Mouse (Mus musculus): ENCODE results near the gene BC030867.

The BC030867 gene

DNA sequence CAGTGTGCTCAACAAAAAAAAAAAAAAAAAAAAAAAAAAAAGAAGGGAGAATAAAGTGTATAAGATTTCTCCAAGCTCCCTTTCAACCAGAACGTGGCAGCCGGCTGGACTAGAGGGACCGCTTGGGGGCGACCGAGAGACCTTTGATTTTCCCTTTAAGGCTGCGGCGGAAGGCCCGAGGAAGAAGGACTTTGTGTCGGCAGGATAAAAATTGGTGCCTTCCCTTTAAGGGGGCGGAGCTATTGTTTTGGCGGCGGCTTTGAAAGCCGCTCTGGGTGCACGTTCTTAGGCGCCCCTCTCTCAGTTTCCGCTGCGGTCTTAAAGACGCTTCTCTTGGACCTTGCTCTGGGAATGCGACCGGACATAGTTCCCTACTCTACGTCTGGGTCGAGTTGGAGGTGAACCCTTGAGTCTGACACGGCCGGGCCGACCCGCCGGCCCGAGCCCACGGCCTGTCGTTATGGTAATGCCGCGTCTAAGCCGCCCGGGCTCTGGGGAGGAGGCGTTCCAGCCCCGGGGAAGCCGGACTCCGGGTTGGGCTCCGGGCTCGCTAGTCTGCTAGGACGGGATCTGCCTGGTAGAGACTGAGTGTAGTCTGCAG, at the start of gene BC030867:
Gene BC030867, plus strand, starts transcription at position 253 of the 601 bp plus-strand sequence.
- DNase-seq (ENCODE audit: low spot score in 2 of 2), result peak; percentile 98

DNA sequence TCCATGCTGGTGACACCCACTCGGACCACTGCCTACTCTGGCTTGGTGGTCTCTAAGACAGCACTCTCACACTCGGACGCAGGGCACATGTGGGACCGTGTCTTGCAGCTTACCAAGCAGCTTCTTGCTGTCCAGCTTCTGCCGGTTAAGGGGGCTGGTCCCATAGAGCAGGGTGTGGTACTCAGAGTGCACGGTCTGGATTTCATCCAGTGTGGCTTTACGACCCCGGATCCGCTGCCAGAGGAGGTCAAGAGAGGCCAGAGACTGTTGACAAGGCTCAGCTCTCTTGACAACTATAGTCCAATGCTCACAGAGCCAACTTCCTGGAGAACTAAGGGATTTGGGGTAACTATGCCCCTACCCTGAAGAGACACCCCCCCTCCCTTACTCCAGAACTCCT, 48.8 kb upstream of the BC030867 start:
- no peak for DNase-seq (ENCODE audit: low spot score in 2 of 2)

DNA sequence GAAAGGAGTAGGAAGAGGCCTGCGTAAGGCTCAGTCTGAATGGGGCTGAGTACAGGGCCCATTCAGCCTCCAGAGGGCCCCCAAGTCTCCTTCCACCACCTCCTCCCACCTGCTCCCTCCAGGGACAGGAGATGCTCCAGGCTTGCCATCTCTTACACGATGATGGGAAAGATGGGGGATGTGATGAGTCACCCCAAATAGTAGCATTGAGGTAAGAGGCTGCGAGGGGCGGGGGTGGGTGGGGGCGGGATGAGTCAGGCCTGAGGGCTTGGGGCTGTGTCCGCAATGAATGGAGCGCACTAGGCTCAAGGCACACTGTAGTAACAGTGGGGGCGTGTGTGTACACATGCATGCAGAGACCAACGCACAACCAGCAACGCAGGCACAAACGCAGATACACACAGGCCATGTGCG, 47.3 kb upstream of the BC030867 start:
- DNase-seq (ENCODE audit: low spot score in 2 of 2), result no peak

DNA sequence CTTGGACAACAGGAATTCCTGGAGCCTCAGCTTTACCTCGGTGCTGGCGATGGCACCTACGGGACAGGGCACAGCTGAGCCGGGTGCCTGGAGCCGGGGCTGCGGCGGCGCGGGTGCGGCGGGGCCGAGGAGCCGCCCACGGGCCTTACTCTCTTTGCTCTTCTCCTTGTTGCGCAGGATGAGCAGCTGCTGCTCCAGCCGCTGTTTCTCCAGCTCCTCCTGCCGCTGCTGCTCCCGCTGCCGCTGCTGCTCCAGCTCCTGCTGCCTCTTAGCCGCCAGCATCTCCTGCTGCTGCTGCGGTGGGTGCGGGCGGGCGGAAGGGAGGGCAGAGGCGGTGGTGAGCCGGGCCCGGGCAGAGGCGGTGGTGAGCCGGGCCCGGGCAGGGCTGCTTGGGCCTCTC, 42.2 kb upstream of the BC030867 start:
- no peak for DNase-seq (ENCODE audit: low spot score in 2 of 2)

DNA sequence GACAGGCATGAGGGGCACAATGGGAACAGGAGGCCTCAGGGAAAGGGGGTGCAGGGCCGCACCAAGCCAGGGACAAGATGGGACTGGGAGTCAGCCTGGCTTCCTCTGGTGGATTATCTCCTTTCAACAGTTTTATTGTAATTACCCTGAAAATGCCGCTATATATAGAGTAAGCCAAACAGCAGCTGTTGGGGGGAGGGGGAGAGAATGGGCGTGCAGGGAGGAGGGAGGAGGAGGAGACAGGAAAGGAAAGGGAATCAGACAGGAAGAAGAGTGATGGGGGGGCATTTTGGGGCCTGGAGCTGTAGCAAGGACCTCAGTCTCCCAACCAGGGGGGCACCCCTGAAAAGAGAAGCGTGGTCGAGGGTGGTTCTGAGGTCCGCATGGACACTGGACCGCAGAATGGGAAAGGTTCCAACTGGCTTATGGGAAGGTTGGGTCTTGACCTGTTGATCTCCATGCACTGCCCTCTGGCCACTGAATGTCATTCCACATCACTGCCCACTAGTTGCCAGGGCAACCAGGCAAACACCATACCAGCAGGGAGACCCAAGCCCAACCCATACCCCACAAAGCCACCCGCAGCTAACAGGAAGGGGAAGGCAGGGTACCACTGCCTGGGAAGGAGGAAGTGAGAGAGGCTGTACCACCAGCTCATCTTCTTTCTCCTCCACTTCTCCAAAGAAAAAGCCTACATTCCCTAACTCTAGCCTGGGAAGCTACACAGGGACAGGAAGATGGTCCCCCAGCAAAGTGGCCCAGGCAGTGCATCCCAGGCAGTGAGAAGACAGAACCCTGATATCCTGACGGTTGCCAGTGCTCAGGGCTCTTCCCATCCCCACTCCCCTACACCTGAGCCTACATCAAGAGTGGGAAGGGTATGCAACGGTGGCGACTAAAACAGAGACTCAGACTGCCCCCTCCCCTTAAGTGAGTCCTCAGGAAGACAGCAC, 40.6 kb upstream of the BC030867 start:
- DNase-seq (ENCODE audit: low spot score in 2 of 2), result no peak

DNA sequence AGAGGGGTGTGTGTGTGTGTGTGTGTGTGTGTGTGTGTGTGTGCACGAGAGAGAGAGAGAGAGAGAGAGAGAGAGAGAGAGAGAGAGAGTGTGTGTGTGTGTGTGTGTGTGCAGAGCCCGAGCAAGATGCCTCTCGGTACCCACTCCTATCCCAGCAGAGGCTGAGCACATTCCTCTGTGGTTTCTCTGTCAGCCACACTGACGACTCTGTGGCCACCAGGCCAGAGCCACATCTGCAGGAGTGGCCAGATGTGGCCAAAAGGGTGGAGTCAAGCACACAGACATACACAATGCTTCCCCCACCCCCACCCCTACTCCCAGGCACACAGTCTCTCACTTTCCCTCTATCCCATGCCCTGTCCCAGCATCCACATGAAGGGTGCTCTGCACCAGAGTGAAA, 39.8 kb upstream of the BC030867 start:
- no peak for DNase-seq (ENCODE audit: low spot score in 2 of 2)

DNA sequence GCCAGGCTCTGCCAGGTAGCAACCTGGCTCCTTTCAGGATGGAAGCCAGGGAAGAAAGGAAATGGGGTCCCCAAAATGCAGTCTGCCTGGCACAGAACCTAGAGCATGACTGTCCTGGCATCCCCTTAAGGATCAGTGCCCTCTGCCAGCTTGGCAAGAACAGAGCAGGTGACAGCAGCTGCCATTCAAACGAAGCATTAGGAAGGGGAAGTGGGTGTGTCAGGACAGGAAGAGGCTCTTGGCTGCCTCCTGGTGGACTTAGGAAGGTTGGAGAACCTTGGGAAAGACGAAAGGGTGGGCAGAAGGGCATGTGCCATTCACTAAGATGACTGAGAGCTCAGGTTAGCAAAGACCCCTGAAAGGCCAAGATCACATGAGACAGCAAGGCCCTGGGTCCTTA, 38.9 kb upstream of the BC030867 start:
- DNase-seq (ENCODE audit: low spot score in 2 of 2), result peak in 1 of 2 experiments; percentile 54

DNA sequence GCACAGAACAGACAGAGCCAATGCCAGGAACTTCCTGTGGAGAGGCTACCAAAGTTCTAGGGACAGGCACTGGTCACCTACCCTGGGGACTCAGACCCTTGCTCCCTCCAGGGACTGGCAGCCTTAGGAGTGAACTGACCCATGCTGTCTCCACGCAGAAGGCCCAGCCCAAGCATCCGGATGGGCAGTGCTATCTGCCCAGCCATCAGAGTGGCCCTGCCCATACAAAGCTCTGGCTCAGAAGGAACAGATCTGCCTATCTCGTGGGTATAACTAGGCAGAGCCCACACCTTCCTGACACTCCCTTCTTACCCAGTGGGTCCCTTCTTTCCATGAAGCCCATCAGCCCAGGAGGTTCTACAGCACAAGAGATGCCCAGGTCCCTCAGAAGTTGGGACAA, 38.5 kb upstream of the BC030867 start:
- DNase-seq (ENCODE audit: low spot score in 2 of 2), result no peak

DNA sequence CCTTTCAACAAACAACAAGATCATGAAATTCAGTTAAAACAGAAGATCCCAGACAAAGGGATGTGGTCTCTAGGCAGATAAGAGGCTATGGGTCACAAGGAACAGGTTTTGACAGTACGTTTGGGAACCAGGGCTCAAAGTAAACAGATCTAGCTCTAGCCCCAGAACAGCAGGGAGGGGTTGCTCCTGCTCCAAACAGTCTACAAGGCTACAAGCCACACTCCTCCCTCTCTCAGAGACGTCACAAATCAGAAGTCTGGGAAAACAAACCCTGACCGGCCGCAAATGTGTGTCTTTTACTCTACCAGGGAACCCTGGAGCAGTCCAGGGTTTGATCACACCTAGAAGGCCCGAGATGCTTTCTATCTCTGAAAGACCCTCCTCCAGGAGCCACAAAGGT, 37.7 kb upstream of the BC030867 start:
- DNase-seq (ENCODE audit: low spot score in 2 of 2), result no peak

DNA sequence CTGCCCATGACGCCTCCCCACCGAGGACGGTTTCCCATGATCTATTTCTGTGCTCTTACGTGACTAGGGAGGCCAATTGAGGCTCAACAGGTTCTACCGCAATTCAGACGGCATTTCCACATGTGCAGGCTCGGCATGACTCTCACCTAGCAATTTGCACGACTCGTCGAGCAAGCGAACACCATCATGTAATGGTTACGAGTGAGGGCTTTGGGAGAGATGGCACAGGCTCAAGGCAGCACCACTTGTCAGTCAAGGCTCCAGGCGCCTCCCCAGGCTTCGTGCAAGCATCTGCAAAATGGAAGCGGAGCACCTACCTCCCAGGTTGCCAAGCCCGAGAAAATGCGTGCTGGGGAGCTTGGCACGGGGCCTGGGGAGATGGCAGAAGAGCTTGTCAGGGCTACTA, 36.7 kb upstream of the BC030867 start:
- peak in 1 of 2 experiments; percentile 10 for DNase-seq (ENCODE audit: low spot score in 2 of 2)

DNA sequence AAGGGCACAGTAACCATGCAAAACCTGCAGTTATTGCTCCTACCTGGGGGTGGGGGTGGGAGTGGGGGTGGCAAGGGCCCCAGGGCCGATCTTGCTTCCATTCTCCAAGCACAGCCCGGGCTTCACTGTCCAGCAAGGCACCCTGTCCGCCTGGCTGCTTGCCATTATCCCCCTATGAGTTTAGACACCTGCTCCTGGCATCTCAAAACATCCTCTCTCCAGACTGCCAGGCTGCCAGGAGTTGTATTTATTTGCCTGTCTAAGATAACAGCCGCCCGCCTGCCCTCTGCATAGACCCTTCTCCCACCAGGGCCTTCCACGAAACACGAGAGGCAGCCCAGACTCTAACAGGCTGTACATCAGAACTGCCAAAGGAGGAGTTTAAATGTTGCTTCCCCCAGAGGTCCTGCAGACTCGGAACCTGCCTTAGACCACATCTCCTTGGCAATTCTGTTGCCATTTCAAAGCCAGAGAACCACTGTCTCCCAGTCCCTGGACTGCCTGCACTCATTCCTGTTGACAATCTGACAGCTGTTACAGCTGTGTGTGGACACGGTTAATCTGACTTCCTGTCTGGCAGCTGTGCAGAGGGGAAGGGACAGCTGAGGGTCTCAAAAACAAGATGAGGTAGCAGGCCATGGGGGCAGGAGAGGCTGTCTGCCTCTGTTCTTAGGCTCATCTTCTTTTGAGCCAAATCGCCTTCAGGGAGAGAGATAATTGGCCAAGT, 34.1 kb upstream of the BC030867 start:
- DNase-seq (ENCODE audit: low spot score in 2 of 2), result no peak

DNA sequence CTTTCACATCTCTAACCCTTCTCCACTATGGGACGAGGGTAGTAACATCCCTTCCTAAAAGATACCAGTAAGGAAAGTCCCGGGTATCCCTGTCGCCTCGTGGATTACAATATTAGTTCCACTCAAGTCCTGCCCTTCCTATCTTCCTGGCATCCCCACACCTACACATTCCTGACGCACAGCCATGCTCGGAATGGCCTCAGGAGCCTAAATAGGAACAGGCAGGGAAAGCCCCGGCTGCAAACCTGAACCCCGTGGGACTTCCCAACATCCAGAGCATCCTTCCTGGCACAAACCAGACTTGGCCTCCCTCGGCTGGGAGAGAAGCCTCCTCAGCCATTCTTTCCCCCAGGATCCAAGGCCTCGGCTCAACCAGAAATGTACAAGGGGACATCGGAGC, 33.2 kb upstream of the BC030867 start:
- no peak for DNase-seq (ENCODE audit: low spot score in 2 of 2)

DNA sequence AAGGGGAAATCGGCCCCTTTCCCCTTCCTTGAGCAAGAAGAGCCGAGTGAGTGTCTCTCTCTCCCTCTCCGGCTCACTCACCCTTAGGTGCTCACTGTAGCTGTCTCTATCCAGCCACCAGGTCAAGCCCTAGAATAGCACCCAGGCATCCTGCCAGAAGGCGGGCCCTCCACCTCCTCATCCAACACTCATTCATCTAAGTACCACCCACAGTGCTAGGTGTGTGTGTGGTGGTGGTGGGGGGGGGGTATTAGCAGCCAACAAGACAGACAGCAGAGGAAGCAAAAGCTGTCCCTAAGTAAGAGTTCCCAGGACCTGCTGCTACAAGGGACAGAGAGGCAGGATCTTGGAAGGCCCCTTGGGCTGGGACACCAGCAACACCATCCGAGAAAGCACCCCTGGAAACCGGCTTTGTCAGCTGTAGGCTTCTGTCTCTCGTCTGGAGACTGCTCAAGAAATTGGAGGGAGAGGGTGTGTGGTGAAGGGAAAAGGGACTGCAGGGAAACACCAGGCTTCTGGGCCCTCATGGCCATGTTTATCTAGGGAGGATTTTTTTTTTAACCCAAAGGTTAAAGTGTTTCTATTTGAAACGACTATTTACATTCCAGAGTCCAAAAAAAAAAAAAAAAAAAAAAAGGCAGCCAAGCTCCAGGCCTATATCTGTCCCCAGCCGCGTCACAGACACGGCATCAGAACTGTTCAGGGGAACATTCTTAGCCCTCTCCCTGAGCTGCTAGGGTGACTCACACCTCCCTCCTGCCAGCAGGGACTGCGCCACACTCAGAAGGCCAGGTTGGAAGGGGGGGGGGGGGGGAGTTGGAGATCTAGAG, 32.4 kb upstream of the BC030867 start:
- no peak for DNase-seq (ENCODE audit: low spot score in 2 of 2)

DNA sequence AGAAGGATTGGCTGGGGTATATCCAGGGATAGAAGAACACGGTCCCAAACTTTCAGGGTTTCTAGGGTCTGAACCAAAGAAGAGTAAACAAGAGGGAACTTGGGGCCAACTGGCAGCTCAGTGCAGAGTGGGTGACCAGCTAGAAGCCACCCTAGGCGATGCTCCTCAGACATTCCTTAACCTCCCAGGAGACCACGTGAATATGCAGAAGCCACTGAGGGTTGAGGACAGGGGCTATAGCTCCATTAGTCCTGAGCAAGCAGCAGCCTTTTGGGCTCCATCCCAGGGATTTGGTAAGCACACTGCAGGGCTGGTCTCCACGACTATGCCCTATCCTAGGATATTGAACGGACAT, 31.8 kb upstream of the BC030867 start:
- DNase-seq (ENCODE audit: low spot score in 2 of 2), result no peak

DNA sequence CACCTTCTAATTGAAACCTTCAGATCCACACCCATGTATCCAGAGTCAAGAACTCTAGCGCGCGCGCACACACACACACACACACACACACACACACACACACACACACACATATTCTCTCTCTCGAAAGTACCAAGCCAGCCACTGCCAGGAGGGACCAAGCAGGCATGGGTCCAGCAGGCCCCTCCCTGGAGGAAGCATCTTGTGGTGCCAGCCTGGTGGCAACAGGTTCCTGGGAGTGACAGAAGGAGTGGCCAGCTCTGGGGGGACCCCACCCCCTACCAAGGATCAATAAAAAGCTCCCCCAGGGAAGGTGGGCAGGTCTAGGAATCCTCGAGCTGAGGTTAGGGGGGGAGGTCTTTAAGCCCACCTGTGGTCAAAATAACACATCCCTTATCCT, 31.3 kb upstream of the BC030867 start:
- DNase-seq (ENCODE audit: low spot score in 2 of 2), result no peak

DNA sequence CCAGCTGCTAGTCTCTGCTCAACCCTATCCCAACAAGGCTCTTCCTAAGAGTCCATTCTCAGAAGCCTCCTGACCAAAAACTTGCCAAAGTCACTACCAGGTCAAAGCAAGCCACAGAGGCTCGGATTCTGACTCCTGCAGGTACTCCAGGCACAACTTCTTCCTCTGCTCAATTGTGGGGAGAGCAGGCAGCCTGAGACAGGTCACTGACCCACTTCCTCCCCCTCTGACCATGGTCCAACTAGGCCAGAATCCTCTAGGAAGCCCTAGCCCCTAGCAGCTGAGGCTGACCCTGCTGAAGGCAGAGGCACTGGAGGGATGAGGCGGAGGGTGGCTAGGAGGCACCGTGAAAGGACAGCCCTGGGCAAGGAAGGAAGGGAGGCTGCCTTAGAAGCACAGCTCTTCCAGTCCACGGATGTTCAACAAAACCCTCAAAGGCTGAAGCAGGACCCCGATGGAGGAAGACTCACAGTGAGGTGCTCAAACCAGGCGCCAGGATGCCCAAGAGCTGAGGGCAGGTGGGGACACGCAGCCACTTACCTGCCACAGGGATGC, 30.7 kb upstream of the BC030867 start:
- DNase-seq (ENCODE audit: low spot score in 2 of 2), result no peak

DNA sequence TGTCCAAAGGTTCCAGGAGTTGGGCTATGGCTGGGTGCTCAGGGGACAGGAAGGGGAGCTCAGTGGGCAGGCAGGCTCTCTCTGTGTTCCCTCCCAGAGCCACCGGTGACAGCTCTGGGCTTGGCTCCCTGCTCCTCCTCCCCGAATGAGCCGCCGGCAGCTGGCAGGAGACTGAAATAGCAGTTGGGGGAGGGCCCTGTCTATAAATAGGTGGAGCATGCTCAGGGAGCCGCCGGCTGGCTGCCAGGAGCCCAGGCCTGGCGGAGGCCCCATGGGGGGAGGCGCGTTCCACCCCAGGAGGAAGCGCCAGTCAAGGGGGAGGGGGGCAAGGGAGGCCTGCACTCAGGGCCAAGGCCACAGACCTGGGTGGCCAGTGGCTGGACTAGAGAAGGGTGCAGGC, 29.9 kb upstream of the BC030867 start:
- peak; percentile 47 to 80 for DNase-seq (ENCODE audit: low spot score in 2 of 2)

DNA sequence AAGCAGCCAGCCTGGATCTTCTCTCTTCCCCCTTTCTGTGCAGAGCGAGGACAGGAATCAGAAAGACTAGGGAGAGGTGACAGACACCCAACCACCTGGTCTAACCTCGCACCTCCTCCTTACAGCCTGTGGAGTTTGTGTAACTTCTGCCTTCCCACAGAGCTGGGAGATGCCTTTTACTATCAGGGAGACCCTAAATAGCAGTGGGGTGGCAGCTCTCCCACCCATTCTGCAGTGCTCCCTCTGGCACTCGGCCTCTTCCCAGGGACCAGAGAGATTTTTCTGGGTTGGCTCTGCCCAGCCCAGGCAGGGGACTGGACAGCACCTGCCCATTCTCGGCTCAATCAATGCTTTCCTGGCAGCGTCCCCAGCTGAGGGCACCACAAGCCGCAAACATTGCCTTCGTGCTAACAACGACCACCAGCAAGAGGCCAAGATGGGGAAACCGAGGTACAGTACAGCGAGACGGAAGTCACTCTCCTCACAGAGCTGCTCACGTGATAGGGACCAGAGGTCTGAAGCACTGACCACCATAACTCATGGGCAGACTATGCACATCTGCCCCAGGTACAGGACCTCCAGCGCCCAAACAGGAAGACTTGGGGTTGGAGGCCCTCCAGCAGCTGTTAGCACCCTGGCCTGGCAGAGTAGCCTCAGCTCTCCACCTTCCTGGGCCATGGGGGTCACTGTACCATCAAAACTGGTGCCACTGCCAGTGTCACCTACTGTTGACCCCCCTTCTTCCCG, 29.3 kb upstream of the BC030867 start:
- no peak for DNase-seq (ENCODE audit: low spot score in 2 of 2)

DNA sequence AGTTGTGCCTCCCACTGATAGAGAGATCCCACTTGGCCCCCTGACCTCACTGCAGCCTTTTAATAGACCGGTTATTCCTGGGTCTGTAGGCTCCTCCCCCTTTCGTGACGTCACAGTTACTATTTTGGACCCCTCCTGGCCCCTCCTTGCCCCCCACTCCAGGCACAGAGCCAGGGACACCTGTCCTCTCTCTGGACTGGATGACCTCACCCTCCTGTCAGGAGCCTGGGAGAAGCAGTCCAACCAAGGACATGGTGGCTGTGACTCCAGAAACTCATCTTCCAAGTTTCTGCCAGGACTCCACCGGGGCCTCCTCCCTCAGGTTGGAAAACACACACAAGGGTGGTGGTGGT, 28.7 kb upstream of the BC030867 start:
- no peak for DNase-seq (ENCODE audit: low spot score in 2 of 2)

DNA sequence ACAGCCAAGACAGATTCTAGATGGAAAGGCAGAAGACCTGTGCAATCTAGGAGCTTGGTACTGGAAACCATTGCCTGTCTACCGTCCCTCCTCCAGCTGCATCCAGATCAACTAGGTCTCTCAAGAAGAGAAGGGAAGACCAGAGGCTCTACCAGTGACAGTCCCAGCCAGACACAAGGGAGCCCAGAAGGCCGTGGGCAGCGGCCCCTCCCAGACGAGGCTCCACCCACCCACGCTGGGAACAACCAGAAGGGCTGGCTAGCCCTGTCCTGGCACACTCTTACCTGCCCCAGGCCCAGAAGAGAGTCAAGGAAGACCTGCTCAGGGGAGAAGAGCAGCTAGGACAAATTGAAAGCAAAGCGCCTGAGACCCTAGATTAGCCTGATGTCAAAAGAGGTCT, 28.2 kb upstream of the BC030867 start:
- DNase-seq (ENCODE audit: low spot score in 2 of 2), result no peak

All from spleen, postnatal 10 days (tissue).